Mouse (Mus musculus) myocyte (in vitro differentiated cells): ENCODE measurements at regions not wholly inside any gene's neighbourhood (a gene's known extent, or its start where the extent isn't known, plus 50 kb on each side); places are given as distances from the start of the nearest gene placed in this dataset.

ENCODE experiments used
- MAX ChIP-seq: IDR thresholded peaks from one replicate; pipeline ENCODE4 v1.6.1; 2011; ENCODE audit warnings: low read depth, mild to moderate bottlenecking, control low read depth
- MYOG ChIP-seq, 3 experiments: IDR thresholded peaks; one replicate each; pipeline ENCODE4 v1.6.1; 2011; ENCODE audit warnings: control low read depth in 2 of 3, low read depth in 2 of 3, mild to moderate bottlenecking in 2 of 3; ENCODE audit not compliant: insufficient read length in 2 of 3, control insufficient read depth in 1 of 3, insufficient read depth in 1 of 3
- POLR2A ChIP-seq: IDR thresholded peaks from one replicate; pipeline ENCODE4 v1.6.1; 2011; ENCODE audit warnings: low read depth, mild to moderate bottlenecking, control low read depth, moderate library complexity; ENCODE audit not compliant: insufficient read length
- POLR2AphosphoS2 ChIP-seq: IDR thresholded peaks from one replicate; pipeline ENCODE4 v1.6.1; 2011; ENCODE audit warnings: low read depth, control low read depth; ENCODE audit not compliant: insufficient read length
- SRF ChIP-seq: IDR thresholded peaks from one replicate; pipeline ENCODE4 v1.6.1; 2011; ENCODE audit warnings: low read depth; ENCODE audit not compliant: control insufficient read depth, insufficient read length
- TCF12 ChIP-seq: IDR thresholded peaks from one replicate; pipeline ENCODE4 v1.6.1; 2011; ENCODE audit warnings: mild to moderate bottlenecking, control low read depth; ENCODE audit not compliant: poor library complexity, insufficient read depth, severe bottlenecking
- USF1 ChIP-seq: IDR thresholded peaks from one replicate; pipeline ENCODE4 v1.6.1; 2011; ENCODE audit warnings: low read depth, mild to moderate bottlenecking, control low read depth, moderate library complexity

- TF ChIP-seq MAX (no peak), POLR2A (no peak), SRF (no peak), USF1 (no peak), TCF12 (peak; percentile 68), MYOG (IDR thresholded peaks at IDR 0.05; ENCODE audit: control insufficient read depth in 1 of 3, insufficient read depth in 1 of 3, insufficient read length in 2 of 3, low read depth in 2 of 3) (peak; percentile 46 to 82 (median 59)), POLR2AphosphoS2 (no peak)
Observed at GRCm38 (mm10) chr8:26872815-26873214, 104.3 kb upstream of the Zfp703 start.
